Mouse (Mus musculus) midbrain, postnatal 0 days (tissue): ENCODE data around the gene Ostm1. TPM values are rescaled to one million over a fixed set of nuclear protein-coding genes. Genes with fewer than 3 reads are reported as not detected.

ENCODE experiments used
- ATAC-seq: fragments of 200-750 bp; cut with Nextera tagmentation; 2 replicates; pipeline ENCODE4 v1.8.0; 2017; ENCODE audit warnings: moderate number of reproducible peaks, mild to moderate bottlenecking, moderate TSS enrichment, moderate library complexity; ENCODE audit not compliant: low FRiP score
- DNase-seq: peaks from one replicate; pipeline ENCODE4 v3.0.0-alpha.2; 2015; ENCODE audit warnings: low spot score
- H3K27ac ChIP-seq: fragments of 300-500 bp; sonication (generic); 2 replicates; pipeline ENCODE4 v1.5.1; 2014; ENCODE audit warnings: low read depth, mild to moderate bottlenecking, low read length, mixed read lengths
- H3K27me3 ChIP-seq: fragments of 300-500 bp; sonication (generic); 2 replicates; pipeline ENCODE4 v1.6.1; 2014; ENCODE audit warnings: low read length, control low read depth, mixed read lengths; ENCODE audit not compliant: insufficient read depth
- H3K36me3 ChIP-seq: fragments of 300-500 bp; sonication (generic); 2 replicates; pipeline ENCODE4 v1.6.1; 2014; ENCODE audit warnings: low read length, control low read depth, mixed read lengths; ENCODE audit not compliant: insufficient read depth
- H3K4me1 ChIP-seq: fragments of 300-500 bp; sonication (generic); 2 replicates; pipeline ENCODE4 v1.6.1; 2014; ENCODE audit warnings: mild to moderate bottlenecking, control low read depth, antibody characterized with exemption, low read length, mixed read lengths; ENCODE audit not compliant: insufficient read depth
- H3K4me2 ChIP-seq: fragments of 300-500 bp; sonication (generic); 2 replicates; pipeline ENCODE4 v1.6.1; 2014; ENCODE audit warnings: low read depth, mild to moderate bottlenecking, low read length, mixed read lengths; ENCODE audit not compliant: poor library complexity, severe bottlenecking
- H3K4me3 ChIP-seq: fragments of 300-500 bp; sonication (generic); 2 replicates; pipeline ENCODE4 v1.5.1; 2014; ENCODE audit warnings: low read depth, mild to moderate bottlenecking, low read length, moderate library complexity
- H3K9ac ChIP-seq: fragments of 300-500 bp; sonication (generic); replicated peaks from 2 replicates; pipeline ENCODE4 v1.6.1; 2014; ENCODE audit warnings: mild to moderate bottlenecking, low read length, moderate library complexity, mixed read lengths; ENCODE audit not compliant: poor library complexity, severe bottlenecking
- H3K9me3 ChIP-seq: fragments of 300-500 bp; sonication (generic); 2 replicates; pipeline ENCODE4 v1.6.1; 2016; ENCODE audit warnings: low read length, control low read depth
- CTCF ChIP-seq: IDR thresholded peaks from 2 replicates; pipeline ENCODE4 v1.5.1; 2016; ENCODE audit warnings: antibody characterized with exemption, mild to moderate bottlenecking
- WGBS: fragments of 180-500 bp; shearing (Covaris S2); extraction: QIAGEN DNeasy Blood & Tissue Kit; methylation state at CpG from one replicate; pipeline ENCODE4 v1.1.7; 2014; 5-methylcytosine and 5-hydroxymethylcytosine counted together
- polyA plus RNA-seq: library from polyadenylated mRNA; unstranded; fragments of >200 nt; fragmentation: Nextera tagmentation; extraction: Ambion mirVana; gene quantifications from 2 replicates; pipeline ENCODE4 v1.2.1, GENCODE M21; 2015
- total RNA-seq: library from RNA; depleted of rRNA; stranded (reverse); fragments of >200 nt; gene quantifications from 2 replicates; pipeline ENCODE4 v1.2.3, GENCODE M21; 2014

Ostm1 gene
- total and polyA plus RNA-seq, 2 experiments from 2014 or later = 40.0 to 46.6 TPM

GRCm38 (mm10) chr10:42678755-42679364 is 95.2 kb downstream of the Ostm1 start:
- Histone ChIP-seq H3K27ac (peak overlapping the region; percentile 79), H3K27me3 (no peaks in the 10 kb centered on the region), H3K4me3 (peak overlapping the region; percentile 90), H3K36me3 (0 out of 2 replicates have a peak, but pooled peaks cover 3% of the 10 kb centered on the region), H3K9me3 (no peaks in the 10 kb centered on the region), H3K4me1 (peaks cover 7% of the 10 kb centered on the region; the same call in 1 of the 2 replicates), H3K4me2 (peak overlapping the region; percentile 74), H3K9ac (peak overlapping the region; percentile 73)
- peak; percentile 52 for TF ChIP-seq CTCF
- WGBS = 1% methylated on average over 55 of the region's 56 CpGs
- peak; percentile 97 for ATAC-seq
- peak; percentile 93 for DNase-seq

GRCm38 (mm10) chr10:42679586-42679985 is 96.0 kb downstream of the Ostm1 start:
- peaks cover 6% of the 10 kb centered on the region; the same call in 1 of the 2 replicates for H3K36me3 ChIP-seq
- H3K27me3 ChIP-seq = no peaks in the 10 kb centered on the region
- H3K9me3 ChIP-seq = no peaks in the 10 kb centered on the region
- peak overlapping the region; percentile 74 for H3K4me2 ChIP-seq
- peak overlapping the region; percentile 73 for H3K9ac ChIP-seq
- 9% methylated on average over 10 of the region's 10 CpGs for WGBS
- H3K27ac ChIP-seq = no peak overlapping the region
- no peak for DNase-seq
- H3K4me1 ChIP-seq = peaks cover 7% of the 10 kb centered on the region; the same call in 1 of the 2 replicates
- no peak for TF ChIP-seq CTCF
- H3K4me3 ChIP-seq = peak overlapping the region; percentile 90
- ATAC-seq = no peak

- Histone ChIP-seq H3K4me2 (no peak overlapping the region), H3K4me1 (peaks cover 7% of the 10 kb centered on the region; the same call in 1 of the 2 replicates), H3K27me3 (no peaks in the 10 kb centered on the region), H3K9me3 (no peaks in the 10 kb centered on the region), H3K4me3 (no peak overlapping the region), H3K27ac (no peak overlapping the region), H3K36me3 (peaks cover 6% of the 10 kb centered on the region; the same call in 1 of the 2 replicates), H3K9ac (no peak overlapping the region)
- ATAC-seq (no peak), DNase-seq (no peak)
- TF ChIP-seq CTCF = no peak
- 11% methylated on average over 6 of the region's 6 CpGs for WGBS
These were observed 97.0 kb downstream of the Ostm1 start for GRCm38 (mm10) chr10:42680582-42681001.

- Histone ChIP-seq H3K27me3 (no peaks in the 10 kb centered on the region), H3K36me3 (peaks cover 6% of the 10 kb centered on the region; the same call in 1 of the 2 replicates), H3K9ac (no peak overlapping the region), H3K4me1 (peaks cover 7% of the 10 kb centered on the region; the same call in 1 of the 2 replicates), H3K4me2 (no peak overlapping the region), H3K9me3 (no peaks in the 10 kb centered on the region), H3K27ac (no peak overlapping the region), H3K4me3 (no peak overlapping the region)
- no peak for TF ChIP-seq CTCF
- ATAC-seq (no peak), DNase-seq (no peak)
- WGBS = 69% methylated on average over 8 of the region's 8 CpGs
These were observed 98.8 kb downstream of the Ostm1 start for GRCm38 (mm10) chr10:42682421-42682820.

- no peak for DNase-seq
- Histone ChIP-seq H3K4me3 (no peak overlapping the region), H3K9ac (no peak overlapping the region), H3K9me3 (no peaks in the 10 kb centered on the region), H3K4me1 (no peaks in the 10 kb centered on the region), H3K36me3 (peaks cover 6% of the 10 kb centered on the region; the same call in 1 of the 2 replicates), H3K4me2 (no peak overlapping the region), H3K27ac (no peak overlapping the region), H3K27me3 (no peaks in the 10 kb centered on the region)
- no peak for TF ChIP-seq CTCF
- no peak for ATAC-seq
- 91% methylated on average over 5 of the region's 5 CpGs for WGBS
These were observed 104.3 kb downstream of the Ostm1 start for GRCm38 (mm10) chr10:42687873-42688272.

GRCm38 (mm10) chr10:42689694-42690093 is 106.1 kb downstream of the Ostm1 start:
- Histone ChIP-seq H3K4me1 (no peaks in the 10 kb centered on the region), H3K27me3 (no peaks in the 10 kb centered on the region), H3K4me3 (no peak overlapping the region), H3K36me3 (no peaks in the 10 kb centered on the region), H3K4me2 (no peak overlapping the region), H3K27ac (no peak overlapping the region), H3K9me3 (no peaks in the 10 kb centered on the region), H3K9ac (no peak overlapping the region)
- ATAC-seq (no peak), DNase-seq (no peak)
- TF ChIP-seq CTCF = no peak; the same call in 1 of the 2 replicates
- 48% methylated on average over 1 of the region's 1 CpGs for WGBS
